Mouse (Mus musculus): ENCODE measurements at regions not wholly inside any gene's neighbourhood (a gene's known extent, or its start where the extent isn't known, plus 50 kb on each side); places are given as distances from the start of the nearest gene placed in this dataset.

- no peak for DNase-seq (ENCODE audit: low spot score in 2 of 2)
Measured at GRCm38 (mm10) chr9:116232386-116232785, 57.2 kb upstream of the Tgfbr2 start.

GRCm38 (mm10) chr9:116231351-116232311 is 56.5 kb upstream of the Tgfbr2 start:
- DNase-seq (ENCODE audit: low spot score in 2 of 2): no peak

- DNase-seq (ENCODE audit: low spot score in 2 of 2): no peak
Measured at GRCm38 (mm10) chr9:116230346-116230745, 55.2 kb upstream of the Tgfbr2 start.

GRCm38 (mm10) chr9:116228443-116228842 is 53.3 kb upstream of the Tgfbr2 start:
- DNase-seq (ENCODE audit: low spot score in 2 of 2): no peak

GRCm38 (mm10) chr9:116227738-116228137 is 52.6 kb upstream of the Tgfbr2 start:
- DNase-seq (ENCODE audit: low spot score in 2 of 2): no peak

Measured in gastrocnemius, adult 8-10 months (tissue).